Mouse (Mus musculus): ENCODE results near the gene Faim2.

GRCm38 (mm10) chr15:99484745-99485144, 43.2 kb downstream of the Faim2 start:
- TF ChIP-seq CTCF (IDR thresholded peaks at IDR 0.05; ENCODE audit: insufficient read depth, low read depth, low read length), result no peak
- no peak for TF ChIP-seq POLR2A (IDR thresholded peaks at IDR 0.05; ENCODE audit: insufficient read depth, low read depth, low read length)
